Mouse (Mus musculus): ENCODE measurements around the gene Csf1. TPM values are rescaled to one million over a fixed set of nuclear protein-coding genes. Genes with fewer than 3 reads are reported as not detected.

Gene Csf1
- polyA plus RNA-seq, 1 experiment from 2014 or later = 8.5 TPM

- Histone ChIP-seq H3K27me3 (ENCODE audit: control insufficient read depth, insufficient read depth, low read length) (no peaks in the 10 kb centered on the region), H3K4me3 (ENCODE audit: control insufficient read depth in 1 of 2, insufficient read depth in 1 of 2, low read depth in 1 of 2, low read length in 2 of 2) (no peak overlapping the region), H3K36me3 (ENCODE audit: control insufficient read depth, insufficient read depth, low read length) (no peaks in the 10 kb centered on the region), H3K4me2 (ENCODE audit: low read length) (no peak overlapping the region), H3K27ac (replicated peaks in 1 of 2; ENCODE audit: control insufficient read depth in 1 of 2, insufficient read depth in 1 of 2, low read depth in 2 of 2, low read length in 2 of 2) (no peak overlapping the region), H3K9me3 (ENCODE audit: control insufficient read depth, low read length) (no peaks in the 10 kb centered on the region), H3K4me1 (ENCODE audit: control insufficient read depth in 2 of 2, insufficient read depth in 2 of 2, low read length in 2 of 2) (peaks cover 10 to 14% of the 10 kb centered on the region in 2 experiments), H3K9ac (ENCODE audit: low read length) (no peak overlapping the region)
- no peak for ATAC-seq (ENCODE audit: insufficient number of reproducible peaks, insufficient read depth, low FRiP score, low read depth)
- WGBS = 61% methylated on average over 8 of the region's 8 CpGs
These were observed 36.1 kb upstream of the Csf1 start for GRCm38 (mm10) chr3:107796191-107796983.

GRCm38 (mm10) chr3:107794890-107795289, 34.6 kb upstream of the Csf1 start:
- 86% methylated on average over 3 of the region's 3 CpGs for WGBS
- H3K4me2 ChIP-seq (ENCODE audit: low read length) = no peak overlapping the region
- no peak for ATAC-seq (ENCODE audit: insufficient number of reproducible peaks, insufficient read depth, low FRiP score, low read depth)
- no peak overlapping the region for H3K27ac ChIP-seq (replicated peaks in 1 of 2; ENCODE audit: control insufficient read depth in 1 of 2, insufficient read depth in 1 of 2, low read depth in 2 of 2, low read length in 2 of 2)
- no peak overlapping the region for H3K9ac ChIP-seq (ENCODE audit: low read length)
- peaks cover 12 to 14% of the 10 kb centered on the region in 2 experiments for H3K4me1 ChIP-seq (ENCODE audit: control insufficient read depth in 2 of 2, insufficient read depth in 2 of 2, low read length in 2 of 2)
- H3K4me3 ChIP-seq (ENCODE audit: control insufficient read depth in 1 of 2, insufficient read depth in 1 of 2, low read depth in 1 of 2, low read length in 2 of 2) = no peak overlapping the region
- H3K36me3 ChIP-seq (ENCODE audit: control insufficient read depth, insufficient read depth, low read length) = no peaks in the 10 kb centered on the region
- no peaks in the 10 kb centered on the region for H3K27me3 ChIP-seq (ENCODE audit: control insufficient read depth, insufficient read depth, low read length)
- no peaks in the 10 kb centered on the region for H3K9me3 ChIP-seq (ENCODE audit: control insufficient read depth, low read length)

- peaks cover 14 to 15% of the 10 kb centered on the region in 2 experiments for H3K4me1 ChIP-seq (ENCODE audit: control insufficient read depth in 2 of 2, insufficient read depth in 2 of 2, low read length in 2 of 2)
- H3K9ac ChIP-seq (ENCODE audit: low read length) = peak overlapping the region; percentile 34
- no peaks in the 10 kb centered on the region for H3K9me3 ChIP-seq (ENCODE audit: control insufficient read depth, low read length)
- WGBS = 7% methylated on average over 10 of the region's 10 CpGs
- peak overlapping the region; percentile 74 to 81 for H3K27ac ChIP-seq (replicated peaks in 1 of 2; ENCODE audit: control insufficient read depth in 1 of 2, insufficient read depth in 1 of 2, low read depth in 2 of 2, low read length in 2 of 2)
- H3K36me3 ChIP-seq (ENCODE audit: control insufficient read depth, insufficient read depth, low read length) = no peaks in the 10 kb centered on the region
- ATAC-seq (ENCODE audit: insufficient number of reproducible peaks, insufficient read depth, low FRiP score, low read depth) = peak; percentile 56
- H3K27me3 ChIP-seq (ENCODE audit: control insufficient read depth, insufficient read depth, low read length) = no peaks in the 10 kb centered on the region
- H3K4me2 ChIP-seq (ENCODE audit: low read length) = peak overlapping the region; percentile 48
- no peak overlapping the region for H3K4me3 ChIP-seq (ENCODE audit: control insufficient read depth in 1 of 2, insufficient read depth in 1 of 2, low read depth in 1 of 2, low read length in 2 of 2)
These were observed 33.3 kb upstream of the Csf1 start for GRCm38 (mm10) chr3:107793300-107794201.

DNA sequence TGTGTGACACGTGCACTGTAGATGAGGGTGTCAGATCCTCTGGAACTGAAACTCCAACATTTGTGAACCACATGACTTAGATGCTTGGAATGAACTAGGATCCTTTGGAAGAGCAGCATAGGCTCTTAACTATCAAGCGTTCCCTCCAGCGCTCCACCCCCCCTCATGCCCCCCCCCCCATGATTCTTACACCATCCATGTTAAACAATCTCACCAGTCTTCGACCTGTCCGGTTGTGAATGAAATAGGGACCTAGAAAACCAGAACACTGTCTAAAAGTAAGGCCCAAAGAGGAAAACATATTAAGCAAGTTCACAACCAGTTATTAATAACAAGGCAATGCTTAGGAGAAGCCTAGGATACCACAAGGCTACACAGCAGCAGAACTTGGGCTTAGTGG, 32.5 kb upstream of the Csf1 start:
- Histone ChIP-seq H3K9me3 (ENCODE audit: control insufficient read depth, low read length) (no peaks in the 10 kb centered on the region), H3K27me3 (ENCODE audit: control insufficient read depth, insufficient read depth, low read length) (no peaks in the 10 kb centered on the region), H3K4me2 (ENCODE audit: low read length) (no peak overlapping the region), H3K9ac (ENCODE audit: low read length) (no peak overlapping the region; the same call in 1 of the 2 replicates), H3K4me3 (ENCODE audit: control insufficient read depth in 1 of 2, insufficient read depth in 1 of 2, low read depth in 1 of 2, low read length in 2 of 2) (no peak overlapping the region), H3K27ac (replicated peaks in 1 of 2; ENCODE audit: control insufficient read depth in 1 of 2, insufficient read depth in 1 of 2, low read depth in 2 of 2, low read length in 2 of 2) (peak overlapping the region; percentile 74 to 81; a peak in 3 of 4 replicates), H3K36me3 (ENCODE audit: control insufficient read depth, insufficient read depth, low read length) (no peaks in the 10 kb centered on the region), H3K4me1 (ENCODE audit: control insufficient read depth in 2 of 2, insufficient read depth in 2 of 2, low read length in 2 of 2) (peaks cover 17 to 21% of the 10 kb centered on the region in 2 experiments)
- WGBS = 77% methylated on average over 5 of the region's 5 CpGs
- ATAC-seq (ENCODE audit: insufficient number of reproducible peaks, insufficient read depth, low FRiP score, low read depth) = no peak

DNA sequence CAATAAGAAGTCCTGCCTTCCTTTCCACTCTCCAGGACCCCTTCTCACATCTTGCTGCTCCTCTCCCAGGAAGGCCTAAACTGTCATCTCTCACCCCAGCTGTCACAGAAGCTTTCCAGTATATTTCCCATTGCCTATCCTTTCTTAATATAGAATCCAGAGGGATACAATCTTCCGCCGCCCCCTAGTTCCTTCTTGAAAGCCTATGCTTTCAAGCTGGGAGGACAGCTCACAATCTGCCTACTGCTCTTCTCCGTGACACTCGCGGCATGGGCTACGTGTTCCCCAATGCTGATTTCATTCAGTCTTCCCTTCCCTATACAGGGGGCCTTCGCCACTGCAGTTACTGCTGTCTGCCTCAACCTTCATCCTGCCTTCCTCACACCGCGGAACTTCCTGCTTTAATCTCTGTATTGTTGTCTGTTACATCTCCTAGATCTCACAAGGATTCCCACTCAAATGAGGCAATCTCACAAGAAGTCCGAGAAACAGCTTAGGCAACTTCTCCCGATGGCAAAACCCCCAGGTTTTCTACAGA, 30.6 kb upstream of the Csf1 start:
- WGBS = 68% methylated on average over 11 of the region's 11 CpGs
- H3K36me3 ChIP-seq (ENCODE audit: control insufficient read depth, insufficient read depth, low read length) = no peaks in the 10 kb centered on the region
- no peak overlapping the region for H3K4me2 ChIP-seq (ENCODE audit: low read length)
- no peak overlapping the region for H3K27ac ChIP-seq (replicated peaks in 1 of 2; ENCODE audit: control insufficient read depth in 1 of 2, insufficient read depth in 1 of 2, low read depth in 2 of 2, low read length in 2 of 2)
- peaks cover 27 to 35% of the 10 kb centered on the region in 2 experiments for H3K4me1 ChIP-seq (ENCODE audit: control insufficient read depth in 2 of 2, insufficient read depth in 2 of 2, low read length in 2 of 2)
- H3K4me3 ChIP-seq (ENCODE audit: control insufficient read depth in 1 of 2, insufficient read depth in 1 of 2, low read depth in 1 of 2, low read length in 2 of 2) = no peak overlapping the region
- no peak overlapping the region for H3K9ac ChIP-seq (ENCODE audit: low read length)
- H3K9me3 ChIP-seq (ENCODE audit: control insufficient read depth, low read length) = no peaks in the 10 kb centered on the region
- ATAC-seq (ENCODE audit: insufficient number of reproducible peaks, insufficient read depth, low FRiP score, low read depth) = no peak
- H3K27me3 ChIP-seq (ENCODE audit: control insufficient read depth, insufficient read depth, low read length) = no peaks in the 10 kb centered on the region

- Histone ChIP-seq H3K9me3 (ENCODE audit: control insufficient read depth, low read length) (no peaks in the 10 kb centered on the region), H3K4me2 (ENCODE audit: low read length) (no peak overlapping the region), H3K4me1 (ENCODE audit: control insufficient read depth in 2 of 2, insufficient read depth in 2 of 2, low read length in 2 of 2) (peaks cover 29 to 41% of the 10 kb centered on the region in 2 experiments), H3K27me3 (ENCODE audit: control insufficient read depth, insufficient read depth, low read length) (no peaks in the 10 kb centered on the region), H3K36me3 (ENCODE audit: control insufficient read depth, insufficient read depth, low read length) (no peaks in the 10 kb centered on the region), H3K4me3 (ENCODE audit: control insufficient read depth in 1 of 2, insufficient read depth in 1 of 2, low read depth in 1 of 2, low read length in 2 of 2) (no peak overlapping the region), H3K27ac (replicated peaks in 1 of 2; ENCODE audit: control insufficient read depth in 1 of 2, insufficient read depth in 1 of 2, low read depth in 2 of 2, low read length in 2 of 2) (no peak overlapping the region), H3K9ac (ENCODE audit: low read length) (no peak overlapping the region)
- 89% methylated on average over 3 of the region's 3 CpGs for WGBS
- ATAC-seq (ENCODE audit: insufficient number of reproducible peaks, insufficient read depth, low FRiP score, low read depth) = no peak
These were observed 30.0 kb upstream of the Csf1 start for GRCm38 (mm10) chr3:107790227-107790626.

DNA sequence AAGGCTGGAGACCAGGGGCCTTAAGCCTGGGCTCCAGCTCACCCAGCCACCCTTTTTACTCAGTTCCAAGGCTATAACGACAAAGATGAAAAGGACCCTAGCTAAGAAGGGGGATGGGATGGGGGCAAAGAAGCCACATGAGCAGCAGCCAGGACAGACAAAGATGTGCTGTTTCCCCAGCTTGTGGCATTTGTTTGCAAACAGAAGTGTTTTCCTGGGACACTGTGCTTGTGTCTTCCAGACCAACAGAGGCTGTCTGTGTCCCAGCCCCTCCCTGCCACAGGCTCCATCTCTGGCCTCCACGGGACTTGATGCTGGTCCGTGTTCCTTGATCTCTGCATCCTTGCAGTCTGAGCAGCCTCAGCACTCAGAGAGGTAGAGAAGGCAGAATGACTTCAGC, 28.6 kb upstream of the Csf1 start:
- WGBS = 76% methylated on average over 3 of the region's 3 CpGs
- Histone ChIP-seq H3K4me2 (ENCODE audit: low read length) (no peak overlapping the region), H3K27me3 (ENCODE audit: control insufficient read depth, insufficient read depth, low read length) (no peaks in the 10 kb centered on the region), H3K4me1 (ENCODE audit: control insufficient read depth in 2 of 2, insufficient read depth in 2 of 2, low read length in 2 of 2) (peaks cover 34 to 42% of the 10 kb centered on the region in 2 experiments), H3K9ac (ENCODE audit: low read length) (no peak overlapping the region), H3K4me3 (ENCODE audit: control insufficient read depth in 1 of 2, insufficient read depth in 1 of 2, low read depth in 1 of 2, low read length in 2 of 2) (no peak overlapping the region), H3K27ac (replicated peaks in 1 of 2; ENCODE audit: control insufficient read depth in 1 of 2, insufficient read depth in 1 of 2, low read depth in 2 of 2, low read length in 2 of 2) (no peak overlapping the region), H3K9me3 (ENCODE audit: control insufficient read depth, low read length) (no peaks in the 10 kb centered on the region), H3K36me3 (ENCODE audit: control insufficient read depth, insufficient read depth, low read length) (no peaks in the 10 kb centered on the region)
- no peak for ATAC-seq (ENCODE audit: insufficient number of reproducible peaks, insufficient read depth, low FRiP score, low read depth)
